Mouse (Mus musculus): Measurements from ENCODE around the gene Kif7. TPM values are rescaled to one million over a fixed set of nuclear protein-coding genes. Genes with fewer than 3 reads are reported as not detected.

Gene Kif7
- polyA plus RNA-seq, 1 experiment from 2014 or later = 2.4 TPM

DNA sequence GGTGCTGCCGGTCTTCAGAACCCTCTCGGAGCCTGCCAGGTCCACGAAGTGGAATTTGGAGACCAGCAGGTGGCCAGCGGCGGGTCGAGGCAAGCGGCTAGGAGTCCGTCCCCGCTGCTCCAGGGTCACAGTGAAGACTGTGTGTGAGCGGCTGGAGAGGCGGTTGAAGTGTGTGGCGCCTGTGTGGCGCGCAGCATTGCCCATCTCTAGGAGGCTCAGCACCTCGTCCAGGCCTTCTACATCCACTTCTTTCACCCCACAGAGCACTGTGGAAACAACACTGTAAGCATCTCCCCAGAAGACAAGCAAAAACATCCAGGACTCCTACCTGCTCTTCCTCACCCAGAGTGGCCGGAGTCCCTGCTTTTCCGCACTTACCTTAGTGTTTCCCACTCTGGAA is 4.7 kb downstream of the Kif7 start:
- no peaks in the 10 kb centered on the region for H3K9me3 ChIP-seq
- peaks cover 31% of the 10 kb centered on the region for H3K36me3 ChIP-seq
- peak overlapping the region; percentile 70 for H3K4me2 ChIP-seq
- peak overlapping the region; percentile 74; the same call in 1 of the 2 replicates for H3K9ac ChIP-seq
- peaks cover 14% of the 10 kb centered on the region for H3K4me1 ChIP-seq
- 34% methylated on average over 17 of the region's 17 CpGs for WGBS
- H3K4me3 ChIP-seq = peak overlapping the region; percentile 51
- no peak for ATAC-seq (ENCODE audit: extremely low read depth, insufficient number of reproducible peaks, low FRiP score, low TSS enrichment)
- H3K27me3 ChIP-seq (replicated peaks) = peaks cover 41% of the 10 kb centered on the region
- H3K27ac ChIP-seq (replicated peaks) = no peak overlapping the region

DNA sequence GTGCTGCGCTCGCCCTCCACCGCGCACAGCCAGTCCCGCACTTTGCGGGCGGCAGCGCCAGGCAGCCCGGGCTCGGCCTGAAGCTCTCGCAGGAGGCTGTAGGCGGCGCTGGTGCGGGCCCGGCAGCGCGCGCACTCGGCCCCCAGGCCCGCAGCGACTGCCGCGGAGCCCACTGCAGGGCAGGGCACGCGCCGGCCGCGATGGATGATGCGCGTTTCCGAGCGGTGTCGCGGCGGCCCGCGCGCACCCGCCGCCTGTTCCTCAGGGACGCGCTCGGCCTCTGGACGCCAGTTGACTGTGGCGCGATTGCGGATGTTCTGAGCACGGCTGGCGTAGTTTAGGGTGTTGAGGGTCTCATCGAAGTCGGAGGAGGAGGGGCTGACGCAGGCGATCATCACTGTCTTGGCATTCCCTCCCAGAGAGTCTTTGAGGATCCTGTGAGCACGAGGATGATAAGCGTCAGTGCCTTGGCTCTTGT is 5.4 kb downstream of the Kif7 start:
- H3K36me3 ChIP-seq = peaks cover 36% of the 10 kb centered on the region
- peak overlapping the region; percentile 74 for H3K9ac ChIP-seq
- peak overlapping the region; percentile 51 for H3K4me3 ChIP-seq
- WGBS = 2% methylated on average over 55 of the region's 55 CpGs
- peak overlapping the region; percentile 70 for H3K4me2 ChIP-seq
- H3K9me3 ChIP-seq = no peaks in the 10 kb centered on the region
- H3K4me1 ChIP-seq = peaks cover 14% of the 10 kb centered on the region
- ATAC-seq (ENCODE audit: extremely low read depth, insufficient number of reproducible peaks, low FRiP score, low TSS enrichment) = no peak
- H3K27me3 ChIP-seq (replicated peaks) = peaks cover 41% of the 10 kb centered on the region
- no peak overlapping the region for H3K27ac ChIP-seq (replicated peaks)

- Histone ChIP-seq H3K9me3 (no peaks in the 10 kb centered on the region), H3K36me3 (peaks cover 81% of the 10 kb centered on the region)
These were observed 10.3 kb downstream of the Kif7 start for GRCm38 (mm10) chr7:79705210-79705609.

DNA sequence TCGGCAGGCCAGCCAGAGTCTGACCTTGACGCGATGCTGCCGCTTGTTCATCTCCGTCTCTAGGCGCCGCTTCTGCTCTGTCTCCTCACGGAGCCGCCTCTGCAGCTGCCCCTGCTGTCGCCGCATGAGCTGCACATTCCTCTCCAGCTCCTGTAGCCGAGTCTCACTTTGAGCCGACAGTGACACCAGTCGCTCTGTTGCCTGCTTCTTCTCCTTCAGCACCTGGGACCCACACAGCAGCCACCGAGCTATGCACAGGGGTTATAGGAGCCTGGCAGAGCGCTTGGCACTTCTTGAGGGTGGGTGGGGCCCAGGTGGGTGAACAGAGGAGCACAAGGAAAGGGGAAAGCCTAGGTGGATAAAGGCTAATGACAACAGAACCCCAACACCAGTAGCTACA is 12.8 kb downstream of the Kif7 start:
- no peak for ATAC-seq (ENCODE audit: extremely low read depth, insufficient number of reproducible peaks, low FRiP score, low TSS enrichment)
- Histone ChIP-seq H3K27ac (replicated peaks) (no peak overlapping the region), H3K4me1 (peaks cover 5% of the 10 kb centered on the region; the same call in 1 of the 2 replicates), H3K9me3 (no peaks in the 10 kb centered on the region), H3K4me2 (peak overlapping the region; percentile 31), H3K27me3 (replicated peaks) (no peaks in the 10 kb centered on the region; the same call in 1 of the 2 replicates), H3K4me3 (no peak overlapping the region), H3K9ac (peak overlapping the region; percentile 47; the same call in 1 of the 2 replicates), H3K36me3 (peaks cover 94% of the 10 kb centered on the region)
- WGBS = 44% methylated on average over 16 of the region's 16 CpGs

More at GRCm38 (mm10) chr7:79705210-79705609, 10.3 kb downstream of the Kif7 start:
- no peak overlapping the region for H3K27ac ChIP-seq (replicated peaks)
- WGBS = 62% methylated on average over 5 of the region's 5 CpGs
- no peak for ATAC-seq (ENCODE audit: extremely low read depth, insufficient number of reproducible peaks, low FRiP score, low TSS enrichment)
- peaks cover 6% of the 10 kb centered on the region for H3K4me1 ChIP-seq
- peaks cover 20% of the 10 kb centered on the region for H3K27me3 ChIP-seq (replicated peaks)
- no peak overlapping the region for H3K4me3 ChIP-seq
- no peak overlapping the region for H3K4me2 ChIP-seq
- no peak overlapping the region for H3K9ac ChIP-seq

DNA sequence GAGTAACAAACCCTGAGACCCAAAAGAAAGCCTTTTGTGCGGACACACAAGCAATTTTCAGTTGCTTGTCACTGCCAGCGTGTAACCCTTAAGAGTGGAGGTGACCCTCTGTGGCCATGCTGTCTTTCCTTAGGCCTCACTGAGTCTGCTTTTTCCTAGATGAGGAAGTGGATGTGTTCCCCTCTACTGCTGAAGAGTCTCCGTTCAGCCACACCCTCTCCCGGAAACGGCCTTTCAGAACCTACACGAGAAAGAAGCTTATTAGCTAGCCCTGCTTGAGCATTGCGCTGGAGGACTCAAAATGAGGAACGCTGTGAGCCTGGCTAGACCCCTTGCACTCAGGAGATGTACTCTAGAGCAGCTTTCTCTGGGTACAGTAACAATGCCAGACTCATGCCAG is 19.0 kb downstream of the Kif7 start:
- Histone ChIP-seq H3K36me3 (peaks cover 98% of the 10 kb centered on the region), H3K9me3 (no peaks in the 10 kb centered on the region), H3K27me3 (replicated peaks) (no peaks in the 10 kb centered on the region), H3K4me1 (no peaks in the 10 kb centered on the region), H3K27ac (replicated peaks) (no peak overlapping the region), H3K4me3 (no peak overlapping the region), H3K4me2 (no peak overlapping the region), H3K9ac (no peak overlapping the region)
- WGBS = 86% methylated on average over 8 of the region's 8 CpGs
- no peak for ATAC-seq (ENCODE audit: extremely low read depth, insufficient number of reproducible peaks, low FRiP score, low TSS enrichment)

DNA sequence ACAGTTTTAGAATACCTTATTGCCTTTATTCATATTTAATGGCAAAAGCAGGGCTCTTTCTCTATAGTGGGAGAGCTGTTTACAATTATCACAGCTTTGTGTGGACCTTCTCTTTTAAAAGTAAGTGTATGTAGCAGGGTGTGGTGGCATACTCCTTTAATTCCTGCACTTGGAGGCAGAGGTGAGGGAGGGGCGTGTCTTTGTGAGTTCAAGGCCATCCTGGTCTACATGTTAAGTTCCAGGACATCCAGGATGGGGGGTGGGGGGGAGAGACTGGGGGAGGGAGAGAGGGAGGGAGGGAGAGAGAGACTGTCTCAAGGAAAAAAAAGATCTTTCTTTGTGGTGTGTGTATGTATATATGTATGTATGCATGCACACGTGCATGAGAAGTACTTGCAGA is 35.3 kb downstream of the Kif7 start:
- Histone ChIP-seq H3K4me3 (no peak overlapping the region), H3K9ac (no peak overlapping the region), H3K9me3 (no peaks in the 10 kb centered on the region), H3K27me3 (replicated peaks) (no peaks in the 10 kb centered on the region), H3K36me3 (peaks cover 95% of the 10 kb centered on the region), H3K27ac (replicated peaks) (no peak overlapping the region), H3K4me2 (no peak overlapping the region), H3K4me1 (no peaks in the 10 kb centered on the region)
- 94% methylated on average over 2 of the region's 2 CpGs for WGBS
- no peak for ATAC-seq (ENCODE audit: extremely low read depth, insufficient number of reproducible peaks, low FRiP score, low TSS enrichment)

- Histone ChIP-seq H3K9me3 (no peaks in the 10 kb centered on the region), H3K27me3 (replicated peaks) (no peaks in the 10 kb centered on the region), H3K9ac (no peak overlapping the region), H3K4me2 (no peak overlapping the region), H3K4me3 (no peak overlapping the region), H3K4me1 (no peaks in the 10 kb centered on the region), H3K36me3 (peaks cover 94% of the 10 kb centered on the region), H3K27ac (replicated peaks) (no peak overlapping the region)
- no peak for ATAC-seq (ENCODE audit: extremely low read depth, insufficient number of reproducible peaks, low FRiP score, low TSS enrichment)
These were observed 36.3 kb downstream of the Kif7 start for GRCm38 (mm10) chr7:79679186-79679585.

GRCm38 (mm10) chr7:79670900-79671604 is 44.5 kb downstream of the Kif7 start:
- WGBS = 91% methylated on average over 4 of the region's 4 CpGs
- Histone ChIP-seq H3K4me1 (no peaks in the 10 kb centered on the region), H3K36me3 (peaks cover 86% of the 10 kb centered on the region), H3K4me2 (no peak overlapping the region), H3K4me3 (no peak overlapping the region), H3K27ac (replicated peaks) (no peak overlapping the region), H3K9ac (no peak overlapping the region), H3K9me3 (no peaks in the 10 kb centered on the region), H3K27me3 (replicated peaks) (no peaks in the 10 kb centered on the region)
- ATAC-seq (ENCODE audit: extremely low read depth, insufficient number of reproducible peaks, low FRiP score, low TSS enrichment) = no peak

DNA sequence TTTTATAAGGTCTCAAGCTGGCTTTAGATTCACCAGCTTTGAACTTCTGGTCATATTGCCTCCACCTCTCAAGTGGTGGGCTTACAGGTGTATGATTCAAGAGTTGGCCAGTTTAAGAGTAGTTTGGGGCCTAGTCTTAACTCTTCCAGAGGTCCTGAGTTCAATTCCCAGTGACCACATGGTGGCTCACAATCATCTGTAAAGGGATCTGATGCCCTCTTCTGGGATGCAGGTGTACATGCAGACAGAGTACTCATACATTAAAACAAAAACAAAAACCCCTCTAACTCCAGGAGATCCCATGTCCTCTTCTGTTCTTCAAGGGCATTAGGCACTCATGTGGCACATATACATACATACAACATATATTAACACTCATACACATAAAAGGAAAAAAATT is 48.8 kb downstream of the Kif7 start:
- Histone ChIP-seq H3K9me3 (no peaks in the 10 kb centered on the region), H3K4me1 (peaks cover 19% of the 10 kb centered on the region), H3K4me3 (no peak overlapping the region), H3K4me2 (no peak overlapping the region), H3K36me3 (peaks cover 61% of the 10 kb centered on the region), H3K27ac (replicated peaks) (no peak overlapping the region), H3K27me3 (replicated peaks) (no peaks in the 10 kb centered on the region), H3K9ac (no peak overlapping the region)
- ATAC-seq (ENCODE audit: extremely low read depth, insufficient number of reproducible peaks, low FRiP score, low TSS enrichment) = no peak

DNA sequence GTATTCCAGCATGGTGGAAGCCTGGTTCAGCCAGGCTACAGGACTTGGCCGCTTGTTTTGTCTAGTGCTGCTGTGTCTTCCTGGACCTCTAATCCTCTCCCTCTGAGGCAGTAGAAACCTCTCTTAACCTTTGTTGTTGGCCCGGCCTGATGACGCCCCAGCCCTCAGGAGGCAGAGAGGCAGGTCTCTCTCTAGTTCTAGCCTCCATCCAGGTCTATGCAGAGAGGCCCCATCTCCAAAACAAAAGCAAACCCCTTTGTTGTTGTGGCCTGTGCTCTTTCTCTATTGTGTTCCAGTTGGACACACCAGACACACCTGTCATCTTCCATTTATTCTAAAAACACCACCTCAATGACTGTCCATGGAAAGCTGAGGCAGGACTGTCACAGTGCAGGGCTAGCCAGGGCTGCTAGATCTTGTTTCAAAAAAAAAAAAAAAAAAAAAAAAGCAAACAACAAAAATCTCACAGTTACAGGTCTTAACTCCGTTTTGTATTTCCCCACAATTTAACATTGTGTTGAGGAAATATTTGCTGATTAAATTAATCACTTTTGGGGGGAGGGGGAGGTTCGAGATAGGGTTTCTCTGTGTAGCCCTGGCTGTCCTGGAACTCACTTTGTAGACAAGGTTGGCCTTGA is 54.1 kb downstream of the Kif7 start:
- Histone ChIP-seq H3K36me3 (peaks cover 12% of the 10 kb centered on the region), H3K4me1 (peaks cover 33% of the 10 kb centered on the region), H3K9me3 (no peaks in the 10 kb centered on the region), H3K27me3 (replicated peaks) (0 out of 2 replicates have a peak, but pooled peaks cover 4% of the 10 kb centered on the region), H3K9ac (peak overlapping the region; percentile 89), H3K4me2 (peak overlapping the region; percentile 97), H3K27ac (replicated peaks) (no peak overlapping the region), H3K4me3 (peak overlapping the region; percentile 98)
- WGBS = 15% methylated on average over 5 of the region's 5 CpGs
- ATAC-seq (ENCODE audit: extremely low read depth, insufficient number of reproducible peaks, low FRiP score, low TSS enrichment) = no peak

- 0 out of 2 replicates have a peak, but pooled peaks cover 4% of the 10 kb centered on the region for H3K27me3 ChIP-seq (replicated peaks)
- H3K27ac ChIP-seq (replicated peaks) = no peak overlapping the region; the same call in 1 of the 2 replicates
- peak overlapping the region; percentile 97 for H3K4me2 ChIP-seq
- H3K4me1 ChIP-seq = peaks cover 33% of the 10 kb centered on the region
- peak overlapping the region; percentile 98 for H3K4me3 ChIP-seq
- no peaks in the 10 kb centered on the region for H3K9me3 ChIP-seq
- H3K36me3 ChIP-seq = peaks cover 4% of the 10 kb centered on the region
- peak overlapping the region; percentile 89 for H3K9ac ChIP-seq
- ATAC-seq (ENCODE audit: extremely low read depth, insufficient number of reproducible peaks, low FRiP score, low TSS enrichment) = no peak
- WGBS = under 1% methylated on average over 69 of the region's 73 CpGs
These were observed 55.0 kb downstream of the Kif7 start for GRCm38 (mm10) chr7:79660291-79661150.
